Mouse (Mus musculus) embryonic fibroblast, embryonic 13.5 days (primary cell): ENCODE results near the gene Dct.

Experiments used
- CTCF ChIP-seq: IDR thresholded peaks from 2 replicates; pipeline ENCODE4 v1.5.1; 2011; ENCODE audit warnings: mild to moderate bottlenecking, control low read depth, low read length, moderate library complexity, borderline replicate concordance; ENCODE audit not compliant: insufficient read depth
- POLR2A ChIP-seq: IDR thresholded peaks from 2 replicates; pipeline ENCODE4 v1.6.1; 2011; ENCODE audit warnings: low read depth, mild to moderate bottlenecking, control low read depth, low read length, moderate library complexity

DNA sequence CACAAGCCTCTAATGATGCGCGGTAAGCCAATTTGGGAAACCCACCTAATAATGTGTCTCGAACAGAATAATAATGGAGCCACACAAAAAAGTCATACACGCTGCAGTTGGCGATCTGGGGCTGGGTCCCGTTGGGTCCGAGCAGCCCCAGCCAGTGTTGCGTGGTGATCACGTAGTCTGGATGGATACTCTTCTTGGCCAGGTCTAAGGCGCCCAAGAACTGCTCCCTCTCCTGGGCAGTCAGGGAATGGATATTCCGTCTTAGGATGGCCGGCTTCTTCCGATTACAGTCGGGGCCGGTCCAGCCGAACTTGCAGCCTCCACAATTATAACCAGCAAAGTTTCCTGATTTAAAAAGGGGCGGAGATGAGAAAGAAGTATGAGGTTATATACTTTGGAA is 9.1 kb downstream of the Dct start:
- TF ChIP-seq CTCF (no peak), POLR2A (no peak)
